Mouse (Mus musculus) cerebellum, postnatal 14 days (tissue): ENCODE data around the gene F2r.

Experiments used
- DNase-seq, 2 experiments: peaks; one replicate each; pipeline ENCODE4 v3.0.0; 2021; ENCODE audit warnings: mixed read lengths in 2 of 2

Gene F2r

GRCm38 (mm10) chr13:95618309-95618712 lies at the start of gene F2r:
Gene F2r, minus strand, starts transcription at chr13:95618487.
- DNase-seq, result peak; percentile 73 to 76

- peak; percentile 28 to 37 for DNase-seq
Observed at GRCm38 (mm10) chr13:95667260-95667659, 49.0 kb upstream of the F2r start.

GRCm38 (mm10) chr13:95665644-95666356 lies 47.5 kb upstream of the F2r start:
- no peak for DNase-seq

GRCm38 (mm10) chr13:95663834-95664233 lies 45.5 kb upstream of the F2r start:
- DNase-seq, result no peak

GRCm38 (mm10) chr13:95659432-95659831 lies 41.1 kb upstream of the F2r start:
- no peak for DNase-seq

- DNase-seq, result no peak
Observed at GRCm38 (mm10) chr13:95657171-95657570, 38.9 kb upstream of the F2r start.

GRCm38 (mm10) chr13:95655284-95655683 lies 37.0 kb upstream of the F2r start:
- no peak for DNase-seq

- DNase-seq, result no peak
Observed at GRCm38 (mm10) chr13:95653696-95654095, 35.4 kb upstream of the F2r start.

GRCm38 (mm10) chr13:95651870-95652668 lies 33.8 kb upstream of the F2r start:
- DNase-seq, result no peak

GRCm38 (mm10) chr13:95649941-95650340 lies 31.7 kb upstream of the F2r start:
- peak; percentile 27 to 49 for DNase-seq

- no peak for DNase-seq
Observed at GRCm38 (mm10) chr13:95647248-95647647, 29.0 kb upstream of the F2r start.

- DNase-seq, result no peak
Observed at GRCm38 (mm10) chr13:95646687-95647111, 28.4 kb upstream of the F2r start.

GRCm38 (mm10) chr13:95643740-95644139 lies 25.5 kb upstream of the F2r start:
- no peak for DNase-seq

- no peak for DNase-seq
Observed at GRCm38 (mm10) chr13:95641061-95641986, 23.0 kb upstream of the F2r start.

GRCm38 (mm10) chr13:95640408-95640807 lies 22.1 kb upstream of the F2r start:
- DNase-seq, result peak in 1 of 2 experiments; percentile 31

- peak in 1 of 2 experiments; percentile 40 for DNase-seq
Observed at GRCm38 (mm10) chr13:95639336-95640116, 21.2 kb upstream of the F2r start.

GRCm38 (mm10) chr13:95638894-95639293 lies 20.6 kb upstream of the F2r start:
- DNase-seq, result no peak

GRCm38 (mm10) chr13:95637737-95638136 lies 19.4 kb upstream of the F2r start:
- DNase-seq, result no peak

GRCm38 (mm10) chr13:95635301-95635700 lies 17.0 kb upstream of the F2r start:
- no peak for DNase-seq

GRCm38 (mm10) chr13:95634451-95634850 lies 16.2 kb upstream of the F2r start:
- DNase-seq, result no peak

GRCm38 (mm10) chr13:95633384-95633783 lies 15.1 kb upstream of the F2r start:
- no peak for DNase-seq

GRCm38 (mm10) chr13:95632144-95632543 lies 13.9 kb upstream of the F2r start:
- DNase-seq, result no peak
